Mouse (Mus musculus) ES-E14 (cell line): ENCODE measurements at regions not wholly inside any gene's neighbourhood (a gene's known extent, or its start where the extent isn't known, plus 50 kb on each side); places are given as distances from the start of the nearest gene placed in this dataset.

ENCODE experiments used
- CHD2 ChIP-seq: IDR thresholded peaks from 2 replicates; pipeline ENCODE4 v1.6.1; 2014; ENCODE audit warnings: mild to moderate bottlenecking, low read depth, low read length, inconsistent platforms
- MAFK ChIP-seq: IDR thresholded peaks from 2 replicates; pipeline ENCODE4 v1.6.1; 2014; ENCODE audit warnings: mild to moderate bottlenecking, low read depth, low read length, inconsistent platforms; ENCODE audit not compliant: insufficient read depth

- no peak for TF ChIP-seq MAFK
- no peak for TF ChIP-seq CHD2
Observed at GRCm38 (mm10) chr1:73853851-73854250, 270.4 kb downstream of the Tns1 start.
